In the genomic region with DNA sequence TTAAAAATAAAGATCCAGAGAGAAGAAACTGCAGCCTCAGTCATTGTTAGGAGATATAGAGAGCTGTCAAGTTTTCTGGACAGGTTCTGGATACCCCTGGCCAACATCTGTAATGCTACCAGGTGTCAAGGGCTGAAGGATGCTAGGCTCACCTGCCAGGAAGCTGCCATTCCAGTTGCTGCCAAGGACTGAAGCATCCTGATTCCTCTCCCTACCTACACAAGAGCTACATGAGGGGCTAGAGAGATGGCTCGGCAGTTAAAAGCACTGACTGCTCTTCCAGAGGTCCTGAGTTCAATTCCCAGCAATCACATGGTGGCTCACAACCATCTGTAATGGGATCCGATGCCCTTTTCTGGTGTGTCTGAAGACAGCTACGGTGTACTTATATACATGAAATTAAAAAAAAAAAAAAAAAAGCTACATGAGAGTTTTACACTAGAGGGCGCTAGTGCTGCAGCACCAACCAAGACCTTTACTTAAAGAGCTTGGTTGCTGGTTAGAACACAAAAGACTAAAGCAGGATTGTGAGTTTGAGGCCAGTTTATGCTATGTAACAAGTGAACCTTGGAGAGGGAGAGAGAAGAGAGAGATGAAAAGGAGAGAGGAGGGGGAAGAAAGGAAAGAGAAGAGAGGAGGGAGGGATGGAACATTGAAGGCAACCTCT, we compare ENCODE assay signal across 8 mouse cellular contexts. TPM values are rescaled to one million over a fixed set of nuclear protein-coding genes. Genes with fewer than 3 reads are reported as not detected.
DNase-seq lines count a peak whose midpoint lies in the region; ATAC-seq and TF ChIP-seq lines count a peak whose summit lies in the region.

No protein-coding gene starts in this region.

- no peak for ATAC-seq in forebrain, embryonic 11.5 days (replicated peaks; ENCODE audit: low FRiP score)
- ATAC-seq in hindbrain, postnatal 0 days = no peak

- H3K9me3 ChIP-seq in forebrain, embryonic 10.5 days = no peaks in the 10 kb centered on the region
- H3K9me3 ChIP-seq in forebrain, embryonic 11.5 days (ENCODE audit: control insufficient read depth, low read length) = no peaks in the 10 kb centered on the region
- H3K9me3 ChIP-seq in hindbrain, postnatal 0 days (ENCODE audit: low read length) = no peaks in the 10 kb centered on the region

- DNase-seq in forebrain, embryonic 10.5 days (ENCODE audit: extremely low spot score, low spot score) = no peak
- DNase-seq in forebrain, embryonic 11.5 days (ENCODE audit: low spot score) = no peak
- peak in 1 of 2 experiments; percentile 74 for DNase-seq in spleen, adult 2 months (ENCODE audit: low read depth in 1 of 2, low spot score in 2 of 2)
- no peak for DNase-seq in spleen, postnatal 14 days (ENCODE audit: low spot score in 2 of 2)
- DNase-seq in hindbrain, postnatal 0 days (ENCODE audit: low spot score) = peak; percentile 84
- DNase-seq in frontal cortex, postnatal 14 days (ENCODE audit: low spot score in 2 of 2) = no peak
- DNase-seq in adrenal gland, adult 2 months = no peak
- DNase-seq in heart, postnatal 4 days = no peak

- TF ChIP-seq POLR2A in spleen, adult 2 months (IDR thresholded peaks at IDR 0.05; ENCODE audit: low read depth, low read length) = no peak

- TF ChIP-seq CTCF in spleen, adult 2 months (IDR thresholded peaks at IDR 0.05; ENCODE audit: extremely low read depth, insufficient read depth, insufficient read length, insufficient replicate concordance) = peak; percentile 30; the same call in 1 of the 2 replicates
- peak; percentile 79 for TF ChIP-seq CTCF in hindbrain, postnatal 0 days (IDR thresholded peaks at IDR 0.05; ENCODE audit: low read depth)

- WGBS in forebrain, embryonic 10.5 days = 25% methylated on average over 4 of the region's 4 CpGs
- WGBS in forebrain, embryonic 11.5 days = 20% methylated on average over 4 of the region's 4 CpGs
- 14% methylated on average over 4 of the region's 4 CpGs for WGBS in spleen, adult 2 months
- 14% methylated on average over 4 of the region's 4 CpGs for WGBS in hindbrain, postnatal 0 days

- H3K27me3 ChIP-seq in forebrain, embryonic 10.5 days (ENCODE audit: poor library complexity, severe bottlenecking) = no peaks in the 10 kb centered on the region
- H3K27me3 ChIP-seq in forebrain, embryonic 11.5 days (ENCODE audit: control insufficient read depth, insufficient read depth, low read length) = no peaks in the 10 kb centered on the region
- no peaks in the 10 kb centered on the region for H3K27me3 ChIP-seq in spleen, adult 2 months (ENCODE audit: control insufficient read depth, insufficient read depth, low read length)
- no peaks in the 10 kb centered on the region for H3K27me3 ChIP-seq in hindbrain, postnatal 0 days (ENCODE audit: insufficient read depth, low read length)

- H3K27ac ChIP-seq in forebrain, embryonic 10.5 days = 0 out of 2 replicates have a peak overlapping the region, but pooled peaks have one; percentile 17
- H3K27ac ChIP-seq in forebrain, embryonic 11.5 days (ENCODE audit: low read depth, low read length) = no peak overlapping the region
- no peak overlapping the region for H3K27ac ChIP-seq in spleen, adult 2 months (ENCODE audit: insufficient read depth, low read length)
- H3K27ac ChIP-seq in hindbrain, postnatal 0 days = no peak overlapping the region

- no peak overlapping the region for H3K4me2 ChIP-seq in forebrain, embryonic 11.5 days (ENCODE audit: low read depth, low read length, severe bottlenecking)
- H3K4me2 ChIP-seq in hindbrain, postnatal 0 days (ENCODE audit: low read depth, low read length) = no peak overlapping the region

- no peak overlapping the region for H3K9ac ChIP-seq in forebrain, embryonic 11.5 days (ENCODE audit: low read length)
- no peak overlapping the region for H3K9ac ChIP-seq in hindbrain, postnatal 0 days (replicated peaks; ENCODE audit: low read length)

- H3K36me3 ChIP-seq in forebrain, embryonic 10.5 days (replicated peaks) = no peaks in the 10 kb centered on the region; the same call in 1 of the 2 replicates
- H3K36me3 ChIP-seq in forebrain, embryonic 11.5 days (ENCODE audit: control insufficient read depth, insufficient read depth, low read length) = no peaks in the 10 kb centered on the region
- H3K36me3 ChIP-seq in spleen, adult 2 months (ENCODE audit: control insufficient read depth, insufficient read depth, low read length) = no peaks in the 10 kb centered on the region
- H3K36me3 ChIP-seq in hindbrain, postnatal 0 days (ENCODE audit: insufficient read depth, low read length) = no peaks in the 10 kb centered on the region

- H3K4me1 ChIP-seq in forebrain, embryonic 10.5 days = peaks cover 12% of the 10 kb centered on the region
- H3K4me1 ChIP-seq in forebrain, embryonic 11.5 days (replicated peaks; ENCODE audit: control insufficient read depth, insufficient read depth, low read length) = peaks cover 3% of the 10 kb centered on the region; the same call in 1 of the 2 replicates
- H3K4me1 ChIP-seq in spleen, adult 2 months (ENCODE audit: control insufficient read depth, insufficient read depth, insufficient read length) = peaks cover 25% of the 10 kb centered on the region; the same call in 1 of the 2 replicates
- H3K4me1 ChIP-seq in hindbrain, postnatal 0 days (ENCODE audit: insufficient read depth, low read length) = peaks cover 8% of the 10 kb centered on the region; the same call in 1 of the 2 replicates

- no peak overlapping the region for H3K4me3 ChIP-seq in forebrain, embryonic 10.5 days
- no peak overlapping the region for H3K4me3 ChIP-seq in forebrain, embryonic 11.5 days (ENCODE audit: low read depth, low read length)
- no peak overlapping the region for H3K4me3 ChIP-seq in spleen, adult 2 months (ENCODE audit: extremely low read depth, insufficient read depth, insufficient read length)
- H3K4me3 ChIP-seq in hindbrain, postnatal 0 days (ENCODE audit: low read length) = no peak overlapping the region

RNA-seq across cellular contexts. Expression of gene Prrc2a, which starts 4.0 kb away (rescaled TPM):
- 195 and 200 TPM in 2 replicates for polyA plus RNA-seq in forebrain, embryonic 10.5 days (2016; fragmentation: Nextera tagmentation; extraction: Ambion mirVana)
- polyA plus RNA-seq in forebrain, embryonic 11.5 days (2014; fragmentation: Nextera tagmentation; extraction: Ambion mirVana) = 277 and 281 TPM in 2 replicates
- 362 and 462 TPM in 2 replicates for polyA plus RNA-seq in spleen, adult 2 months (2012; rRNA removed)
- total RNA-seq in hindbrain, postnatal 0 days (2014; rRNA removed) = 218 and 223 TPM in 2 replicates
- 92.6 and 99.2 TPM in 2 replicates for polyA plus RNA-seq in hindbrain, postnatal 0 days (2015; fragmentation: Nextera tagmentation; extraction: Ambion mirVana)
- 100 to 1,000 TPM; 205 to 258 TPM for total RNA-seq in adrenal gland, adult 2 months (2021)
- 598 and 625 TPM in 2 replicates for polyA plus RNA-seq in adrenal gland, adult 2 months (2012; rRNA removed)
- 100 to 1,000 TPM; 248 to 251 TPM for total RNA-seq in heart, postnatal 4 days (2021)

RNA-seq across cellular contexts. Expression of gene Aif1, which starts 7.2 kb away (rescaled TPM):
- 3.3 and 3.9 TPM in 2 replicates for polyA plus RNA-seq in forebrain, embryonic 10.5 days (2016; fragmentation: Nextera tagmentation; extraction: Ambion mirVana)
- 2.9 and 3.5 TPM in 2 replicates for polyA plus RNA-seq in forebrain, embryonic 11.5 days (2014; fragmentation: Nextera tagmentation; extraction: Ambion mirVana)
- polyA plus RNA-seq in spleen, adult 2 months (2012; rRNA removed) = 8.3 and 10.2 TPM in 2 replicates
- 0.21 and 2.4 TPM in 2 replicates for total RNA-seq in hindbrain, postnatal 0 days (2014; rRNA removed)
- polyA plus RNA-seq in hindbrain, postnatal 0 days (2015; fragmentation: Nextera tagmentation; extraction: Ambion mirVana) = 9.5 and 10.9 TPM in 2 replicates
- total RNA-seq in adrenal gland, adult 2 months (2021) = 1 to 10 TPM; 3.4 to 6.4 TPM
- 0.30 and 0.46 TPM in 2 replicates for polyA plus RNA-seq in adrenal gland, adult 2 months (2012; rRNA removed)
- total RNA-seq in heart, postnatal 4 days (2021) = 1 to 10 TPM; 2.9 to 3.4 TPM

RNA-seq across cellular contexts. Expression of gene Lst1, which starts 19.6 kb away (rescaled TPM):
- 3.3 and 4.7 TPM in 2 replicates for polyA plus RNA-seq in forebrain, embryonic 10.5 days (2016; fragmentation: Nextera tagmentation; extraction: Ambion mirVana)
- 3.8 and 4.7 TPM in 2 replicates for polyA plus RNA-seq in forebrain, embryonic 11.5 days (2014; fragmentation: Nextera tagmentation; extraction: Ambion mirVana)
- 109 and 112 TPM in 2 replicates for polyA plus RNA-seq in spleen, adult 2 months (2012; rRNA removed)
- total RNA-seq in hindbrain, postnatal 0 days (2014; rRNA removed) = 10.8 and 25.0 TPM in 2 replicates
- polyA plus RNA-seq in hindbrain, postnatal 0 days (2015; fragmentation: Nextera tagmentation; extraction: Ambion mirVana) = 8.0 and 8.7 TPM in 2 replicates
- total RNA-seq in adrenal gland, adult 2 months (2021) = 1 to 10 TPM; 5.0 to 7.6 TPM
- 3.6 and 4.6 TPM in 2 replicates for polyA plus RNA-seq in adrenal gland, adult 2 months (2012; rRNA removed)
- total RNA-seq in heart, postnatal 4 days (2021) = 1 to 10 TPM; 4.2 to 4.8 TPM

RNA-seq across cellular contexts. Expression of gene Ltb, which starts 25.6 kb away (rescaled TPM):
- polyA plus RNA-seq in forebrain, embryonic 10.5 days (2016; fragmentation: Nextera tagmentation; extraction: Ambion mirVana) = 0.16 and 0.32 TPM in 2 replicates
- 0.17 and 0.41 TPM in 2 replicates for polyA plus RNA-seq in forebrain, embryonic 11.5 days (2014; fragmentation: Nextera tagmentation; extraction: Ambion mirVana)
- 531 and 756 TPM in 2 replicates for polyA plus RNA-seq in spleen, adult 2 months (2012; rRNA removed)
- total RNA-seq in hindbrain, postnatal 0 days (2014; rRNA removed) = 1.6 TPM in 1 of 2 replicates, not detected in the other
- 1.2 and 1.8 TPM in 2 replicates for polyA plus RNA-seq in hindbrain, postnatal 0 days (2015; fragmentation: Nextera tagmentation; extraction: Ambion mirVana)
- 1 to 10 TPM; 1.8 to 7.7 TPM for total RNA-seq in adrenal gland, adult 2 months (2021)
- polyA plus RNA-seq in adrenal gland, adult 2 months (2012; rRNA removed) = 5.8 and 8.5 TPM in 2 replicates
- total RNA-seq in heart, postnatal 4 days (2021) = 1 to 10 TPM in 1 of 2 experiments, under 1 TPM in 1; 0.81 to 1.0 TPM

RNA-seq across cellular contexts. Expression of gene Tnf, which starts 33.1 kb away (rescaled TPM):
- polyA plus RNA-seq in forebrain, embryonic 10.5 days (2016; fragmentation: Nextera tagmentation; extraction: Ambion mirVana) = 0.10 TPM in 1 of 2 replicates, not detected in the other
- polyA plus RNA-seq in forebrain, embryonic 11.5 days (2014; fragmentation: Nextera tagmentation; extraction: Ambion mirVana) = not detected in 2 replicates
- polyA plus RNA-seq in spleen, adult 2 months (2012; rRNA removed) = 7.5 and 13.2 TPM in 2 replicates
- total RNA-seq in hindbrain, postnatal 0 days (2014; rRNA removed) = 0.18 and 0.52 TPM in 2 replicates
- 0.09 TPM in 1 of 2 replicates, not detected in the other for polyA plus RNA-seq in hindbrain, postnatal 0 days (2015; fragmentation: Nextera tagmentation; extraction: Ambion mirVana)
- under 1 TPM; 0.35 to 0.52 TPM for total RNA-seq in adrenal gland, adult 2 months (2021)
- 0.62 and 1.0 TPM in 2 replicates for polyA plus RNA-seq in adrenal gland, adult 2 months (2012; rRNA removed)
- total RNA-seq in heart, postnatal 4 days (2021) = 1 to 10 TPM in 1 of 2 experiments, under 1 TPM in 1; 0.76 to 1.3 TPM

Comparison
In these comparisons a context has a peak if more than half of its experiments do, and no peak if none do; other contexts are left out.
1. RNA of gene Lst1, which starts 19.6 kb away (polyA plus RNA-seq): 109 to 112 TPM in spleen, adult 2 months; 8.0 to 8.7 TPM in hindbrain, postnatal 0 days, 3.3 to 4.7 TPM in forebrain, embryonic 10.5 days, 3.8 to 4.7 TPM in forebrain, embryonic 11.5 days and 3.6 to 4.6 TPM in adrenal gland, adult 2 months; every median in the first group is over 10 times any median in the second.